Mouse (Mus musculus) C2C12 (cell line): ENCODE measurements around the gene Hap1.

ENCODE experiments used
- CEBPB ChIP-seq: IDR thresholded peaks from one replicate; pipeline ENCODE4 v1.6.1; 2011; ENCODE audit warnings: low read depth, mild to moderate bottlenecking, control low read depth, moderate library complexity
- MAX ChIP-seq: IDR thresholded peaks from one replicate; pipeline ENCODE4 v1.6.1; 2011; ENCODE audit warnings: mild to moderate bottlenecking, control low read depth
- MYOG ChIP-seq: IDR thresholded peaks from one replicate; pipeline ENCODE4 v1.6.1; 2011; ENCODE audit not compliant: control insufficient read depth, insufficient read length; ENCODE audit errors: extremely low read depth

GRCm38 (mm10) chr11:100317826-100318380 is 38.0 kb downstream of the Hap1 start:
- TF ChIP-seq MAX, result no peak
- TF ChIP-seq MYOG, result no peak
- TF ChIP-seq CEBPB, result no peak
